8 mouse cellular contexts compared by ENCODE assay signal in the genomic region with DNA sequence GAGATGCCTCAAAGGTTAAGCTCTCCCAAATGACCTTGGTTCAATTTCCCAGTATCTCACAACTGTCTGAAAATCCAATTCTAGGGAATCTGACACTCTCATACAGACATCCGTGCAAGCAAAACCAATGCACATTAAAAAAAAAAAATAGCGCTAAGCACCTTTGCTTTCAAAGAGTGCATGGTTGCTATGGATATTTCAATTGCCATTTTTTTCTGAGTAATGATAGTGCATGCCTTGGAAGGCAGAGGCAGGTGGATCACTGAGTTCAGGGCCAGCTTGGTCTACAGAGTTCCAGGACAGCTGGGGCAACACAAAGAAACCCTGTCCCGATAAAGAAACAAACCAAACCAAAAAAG. TPM values are rescaled to one million over a fixed set of nuclear protein-coding genes. Genes with fewer than 3 reads are reported as not detected.
A peak's percentile ranks its signal among the peaks of the same experiment; 100 is the strongest.
DNase-seq lines count a peak whose midpoint lies in the region; ATAC-seq and TF ChIP-seq lines count a peak whose summit lies in the region.

No protein-coding gene starts in this region.

- H3K4me3 ChIP-seq in erythroblast, embryonic 14.5 days (replicated peaks) = peak overlapping the region; percentile 73
- H3K4me3 ChIP-seq in testis, adult 2 months (ENCODE audit: control insufficient read depth, low read depth, low read length) = peak overlapping the region; percentile 92; the same call in 1 of the 2 replicates
- H3K4me3 ChIP-seq in liver, embryonic 12.5 days = peak overlapping the region; percentile 85
- H3K4me3 ChIP-seq in stomach, postnatal 0 days (ENCODE audit: low read depth, low read length) = peak overlapping the region; percentile 82

- TF ChIP-seq EP300 in stomach, postnatal 0 days (optimal IDR thresholded peaks at IDR 0.05) = no peak

- DNase-seq in testis, postnatal 14 days (ENCODE audit: low spot score) = no peak
- no peak for DNase-seq in stomach, postnatal 0 days (ENCODE audit: low spot score)
- DNase-seq in Muller cell, postnatal 12 days (ENCODE audit: inconsistent ontology term) = no peak
- DNase-seq in cerebellum, postnatal 36 days = no peak

- 10% methylated on average over 3 of the region's 3 CpGs for WGBS in liver, embryonic 12.5 days (ENCODE audit: insufficient replicate concordance)
- WGBS in stomach, postnatal 0 days = 6% methylated on average over 3 of the region's 3 CpGs

- peak overlapping the region; percentile 86 for H3K9ac ChIP-seq in liver, embryonic 12.5 days
- H3K9ac ChIP-seq in stomach, postnatal 0 days (ENCODE audit: low read length) = peak overlapping the region; percentile 83; the same call in 1 of the 2 replicates

- no peaks in the 10 kb centered on the region for H3K9me3 ChIP-seq in erythroblast, embryonic 14.5 days (ENCODE audit: control insufficient read depth, low read length)
- no peaks in the 10 kb centered on the region for H3K9me3 ChIP-seq in liver, embryonic 12.5 days (replicated peaks)
- H3K9me3 ChIP-seq in stomach, postnatal 0 days (ENCODE audit: control insufficient read depth, low read length) = no peaks in the 10 kb centered on the region

- no peaks in the 10 kb centered on the region for H3K27me3 ChIP-seq in erythroblast, embryonic 14.5 days (ENCODE audit: control insufficient read depth)
- no peaks in the 10 kb centered on the region for H3K27me3 ChIP-seq in testis, adult 2 months (ENCODE audit: control insufficient read depth, insufficient read depth, low read length)
- no peaks in the 10 kb centered on the region for H3K27me3 ChIP-seq in liver, embryonic 12.5 days (replicated peaks)
- no peaks in the 10 kb centered on the region for H3K27me3 ChIP-seq in stomach, postnatal 0 days (ENCODE audit: control insufficient read depth, insufficient read depth, low read length)

- peaks cover 24% of the 10 kb centered on the region for H3K4me1 ChIP-seq in erythroblast, embryonic 14.5 days (ENCODE audit: control insufficient read depth)
- H3K4me1 ChIP-seq in testis, adult 2 months (ENCODE audit: control insufficient read depth, insufficient read depth, low read length) = peaks cover 3% of the 10 kb centered on the region
- H3K4me1 ChIP-seq in liver, embryonic 12.5 days = peaks cover 21% of the 10 kb centered on the region
- no peaks in the 10 kb centered on the region for H3K4me1 ChIP-seq in stomach, postnatal 0 days (replicated peaks; ENCODE audit: control insufficient read depth, insufficient read depth)

- no peak for ATAC-seq in erythroblast, adult 5-6 weeks (replicated peaks; ENCODE audit: low FRiP score, poor library complexity, severe bottlenecking)
- no peak for ATAC-seq in liver, embryonic 12.5 days
- ATAC-seq in stomach, postnatal 0 days (ENCODE audit: low FRiP score, low TSS enrichment) = peak; percentile 14

- TF ChIP-seq POLR2A in testis, adult 2 months (IDR thresholded peaks at IDR 0.05; ENCODE audit: control insufficient read depth, low read depth, low read length) = no peak

- TF ChIP-seq CTCF in testis, adult 2 months (IDR thresholded peaks at IDR 0.05; ENCODE audit: control insufficient read depth, insufficient read depth, insufficient replicate concordance, low read depth, low read length) = no peak
- TF ChIP-seq CTCF in stomach, postnatal 0 days (IDR thresholded peaks at IDR 0.05; ENCODE audit: low read depth) = no peak

- no peak overlapping the region for H3K27ac ChIP-seq in testis, adult 2 months (ENCODE audit: control insufficient read depth, insufficient read depth, low read depth, low read length)
- H3K27ac ChIP-seq in liver, embryonic 12.5 days = peak overlapping the region; percentile 75; the same call in 1 of the 2 replicates
- no peak overlapping the region for H3K27ac ChIP-seq in stomach, postnatal 0 days (replicated peaks)

- peaks cover 28% of the 10 kb centered on the region for H3K36me3 ChIP-seq in erythroblast, embryonic 14.5 days (ENCODE audit: control insufficient read depth)
- H3K36me3 ChIP-seq in testis, adult 2 months (ENCODE audit: control insufficient read depth, insufficient read depth, low read length) = no peaks in the 10 kb centered on the region; the same call in 1 of the 2 replicates
- H3K36me3 ChIP-seq in liver, embryonic 12.5 days = peaks cover 27% of the 10 kb centered on the region
- H3K36me3 ChIP-seq in stomach, postnatal 0 days (ENCODE audit: control insufficient read depth, insufficient read depth, low read length) = peaks cover 3% of the 10 kb centered on the region; the same call in 1 of the 2 replicates

- peak overlapping the region; percentile 86 for H3K4me2 ChIP-seq in liver, embryonic 12.5 days
- peak overlapping the region; percentile 79 for H3K4me2 ChIP-seq in stomach, postnatal 0 days (replicated peaks; ENCODE audit: low read depth)

RNA-seq across cellular contexts. Expression of gene Uqcc3, which starts 0.3 kb away (rescaled TPM):
- 3.7 and 3.8 TPM in 2 replicates for polyA plus RNA-seq in erythroblast, embryonic 14.5 days (2012)
- total RNA-seq in erythroblast, adult 5-6 weeks (2015; ENCODE audit: low replicate concordance) = 1.5 and 8.4 TPM in 2 replicates
- 11.8 and 12.3 TPM in 2 replicates for total RNA-seq in erythroblast, adult 5-6 weeks (2017; ENCODE audit: low replicate concordance)
- polyA plus RNA-seq in testis, adult 2 months (2012; rRNA removed) = 40.0 and 41.0 TPM in 2 replicates
- 40.6 and 43.4 TPM in 2 replicates for polyA plus RNA-seq in liver, embryonic 12.5 days (2016; fragmentation: Nextera tagmentation; extraction: Ambion mirVana)
- 81.2 and 85.2 TPM in 2 replicates for polyA plus RNA-seq in stomach, postnatal 0 days (2015; fragmentation: Nextera tagmentation; extraction: Ambion mirVana)

RNA-seq across cellular contexts. Expression of gene Lbhd1, which starts 2.5 kb away (rescaled TPM):
- 0.01 and 0.03 TPM in 2 replicates for polyA plus RNA-seq in erythroblast, embryonic 14.5 days (2012)
- total RNA-seq in erythroblast, adult 5-6 weeks (2015; ENCODE audit: low replicate concordance) = 24.2 and 24.4 TPM in 2 replicates
- total RNA-seq in erythroblast, adult 5-6 weeks (2017; ENCODE audit: low replicate concordance) = 6.0 and 23.1 TPM in 2 replicates
- polyA plus RNA-seq in testis, adult 2 months (2012; rRNA removed) = 1.1 and 1.9 TPM in 2 replicates
- polyA plus RNA-seq in liver, embryonic 12.5 days (2016; fragmentation: Nextera tagmentation; extraction: Ambion mirVana) = 76.1 and 80.4 TPM in 2 replicates
- polyA plus RNA-seq in stomach, postnatal 0 days (2015; fragmentation: Nextera tagmentation; extraction: Ambion mirVana) = 47.2 and 47.8 TPM in 2 replicates

RNA-seq across cellular contexts. Expression of gene Gm49403, which starts 2.7 kb away (rescaled TPM):
- not detected in 2 replicates for polyA plus RNA-seq in erythroblast, embryonic 14.5 days (2012)
- total RNA-seq in erythroblast, adult 5-6 weeks (2015; ENCODE audit: low replicate concordance) = not detected in 2 replicates
- not detected in 2 replicates for total RNA-seq in erythroblast, adult 5-6 weeks (2017; ENCODE audit: low replicate concordance)
- polyA plus RNA-seq in testis, adult 2 months (2012; rRNA removed) = not detected in 2 replicates
- polyA plus RNA-seq in liver, embryonic 12.5 days (2016; fragmentation: Nextera tagmentation; extraction: Ambion mirVana) = not detected in 2 replicates
- not detected in 2 replicates for polyA plus RNA-seq in stomach, postnatal 0 days (2015; fragmentation: Nextera tagmentation; extraction: Ambion mirVana)

RNA-seq across cellular contexts. Expression of gene 1810009A15Rik, which starts 7.6 kb away (rescaled TPM):
- 6.6 and 7.7 TPM in 2 replicates for polyA plus RNA-seq in erythroblast, embryonic 14.5 days (2012)
- 14.6 and 21.3 TPM in 2 replicates for total RNA-seq in erythroblast, adult 5-6 weeks (2015; ENCODE audit: low replicate concordance)
- total RNA-seq in erythroblast, adult 5-6 weeks (2017; ENCODE audit: low replicate concordance) = 13.5 and 23.3 TPM in 2 replicates
- polyA plus RNA-seq in testis, adult 2 months (2012; rRNA removed) = 48.2 and 48.4 TPM in 2 replicates
- polyA plus RNA-seq in liver, embryonic 12.5 days (2016; fragmentation: Nextera tagmentation; extraction: Ambion mirVana) = 107 and 111 TPM in 2 replicates
- 48.2 and 49.9 TPM in 2 replicates for polyA plus RNA-seq in stomach, postnatal 0 days (2015; fragmentation: Nextera tagmentation; extraction: Ambion mirVana)

RNA-seq across cellular contexts. Expression of gene Gm49416, which starts 7.7 kb away (rescaled TPM):
- polyA plus RNA-seq in erythroblast, embryonic 14.5 days (2012) = not detected in 2 replicates
- total RNA-seq in erythroblast, adult 5-6 weeks (2015; ENCODE audit: low replicate concordance) = not detected in 2 replicates
- not detected in 2 replicates for total RNA-seq in erythroblast, adult 5-6 weeks (2017; ENCODE audit: low replicate concordance)
- 1.1 TPM in 1 of 2 replicates, not detected in the other for polyA plus RNA-seq in testis, adult 2 months (2012; rRNA removed)
- not detected in 2 replicates for polyA plus RNA-seq in liver, embryonic 12.5 days (2016; fragmentation: Nextera tagmentation; extraction: Ambion mirVana)
- not detected in 2 replicates for polyA plus RNA-seq in stomach, postnatal 0 days (2015; fragmentation: Nextera tagmentation; extraction: Ambion mirVana)

Comparison
In these comparisons a context has a peak if more than half of its experiments do, and no peak if none do; other contexts are left out.
1. RNA of gene Lbhd1, which starts 2.5 kb away (polyA plus RNA-seq): 76.1 to 80.4 TPM in liver, embryonic 12.5 days and 47.2 to 47.8 TPM in stomach, postnatal 0 days; 1.1 to 1.9 TPM in testis, adult 2 months and 0.01 to 0.03 TPM in erythroblast, embryonic 14.5 days; every median in the first group is over 10 times any median in the second.
2. Peak in every context shown above with its lines, with median percentiles within 50 percentile points of each other: H3K4me3 ChIP-seq.